Mouse (Mus musculus): Measurements from ENCODE around the gene Slc26a11. TPM values are rescaled to one million over a fixed set of nuclear protein-coding genes. Genes with fewer than 3 reads are reported as not detected.

The Slc26a11 gene
- polyA plus RNA-seq, 1 experiment from 2014 or later, result 10.2 TPM

- Histone ChIP-seq H3K9me3 (replicated peaks; ENCODE audit: control insufficient read depth, low read length) (no peaks in the 10 kb centered on the region), H3K27me3 (ENCODE audit: control insufficient read depth, insufficient read depth, low read length) (no peaks in the 10 kb centered on the region), H3K36me3 (ENCODE audit: control insufficient read depth, insufficient read depth) (no peaks in the 10 kb centered on the region), H3K4me3 (ENCODE audit: low read length) (peak overlapping the region; percentile 67), H3K9ac (ENCODE audit: low read length) (peak overlapping the region; percentile 83), H3K27ac (ENCODE audit: low read length) (peak overlapping the region; percentile 98), H3K4me1 (ENCODE audit: control insufficient read depth, insufficient read depth, low read length) (peaks cover 35% of the 10 kb centered on the region), H3K4me2 (ENCODE audit: low read depth, low read length) (peak overlapping the region; percentile 72)
- peak; percentile 11; the same call in 1 of the 2 replicates for ATAC-seq (replicated peaks; ENCODE audit: extremely low read depth, insufficient read depth, low FRiP score)
- WGBS, result 8% methylated on average over 12 of the region's 12 CpGs
These were observed 36.8 kb downstream of the Slc26a11 start for GRCm38 (mm10) chr11:119392001-119392614.

GRCm38 (mm10) chr11:119392800-119393482 lies 37.6 kb downstream of the Slc26a11 start, which contains the start of gene Rnf213:
TSS of gene Rnf213 (plus strand) at chr11:119393100.
- H3K4me3 ChIP-seq (ENCODE audit: low read length), result peak within 1 kb of the TSS; percentile 67
- H3K36me3 ChIP-seq (ENCODE audit: control insufficient read depth, insufficient read depth), result no peaks in the 10 kb centered on the region
- WGBS, result 1% methylated on average over 19 of the region's 19 CpGs
- H3K4me1 ChIP-seq (ENCODE audit: control insufficient read depth, insufficient read depth, low read length), result peaks cover 31% of the 10 kb centered on the region
- peak within 1 kb of the TSS; percentile 72 for H3K4me2 ChIP-seq (ENCODE audit: low read depth, low read length)
- H3K27ac ChIP-seq (ENCODE audit: low read length), result peak within 1 kb of the TSS; percentile 98
- H3K27me3 ChIP-seq (ENCODE audit: control insufficient read depth, insufficient read depth, low read length), result no peaks in the 10 kb centered on the region
- H3K9ac ChIP-seq (ENCODE audit: low read length), result peak within 1 kb of the TSS; percentile 83
- no peaks in the 10 kb centered on the region for H3K9me3 ChIP-seq (replicated peaks; ENCODE audit: control insufficient read depth, low read length)
- ATAC-seq (replicated peaks; ENCODE audit: extremely low read depth, insufficient read depth, low FRiP score), result 0 out of 2 replicates have a peak, but pooled peaks have one; percentile 21

GRCm38 (mm10) chr11:119393483-119393804 lies 38.1 kb downstream of the Slc26a11 start:
- H3K27me3 ChIP-seq (ENCODE audit: control insufficient read depth, insufficient read depth, low read length), result no peaks in the 10 kb centered on the region
- H3K27ac ChIP-seq (ENCODE audit: low read length), result peak overlapping the region; percentile 98
- H3K4me1 ChIP-seq (ENCODE audit: control insufficient read depth, insufficient read depth, low read length), result peaks cover 30% of the 10 kb centered on the region
- H3K36me3 ChIP-seq (ENCODE audit: control insufficient read depth, insufficient read depth), result no peaks in the 10 kb centered on the region
- H3K9ac ChIP-seq (ENCODE audit: low read length), result peak overlapping the region; percentile 83
- peak overlapping the region; percentile 67 for H3K4me3 ChIP-seq (ENCODE audit: low read length)
- H3K4me2 ChIP-seq (ENCODE audit: low read depth, low read length), result peak overlapping the region; percentile 72
- ATAC-seq (replicated peaks; ENCODE audit: extremely low read depth, insufficient read depth, low FRiP score), result no peak
- WGBS, result 24% methylated on average over 7 of the region's 7 CpGs
- H3K9me3 ChIP-seq (replicated peaks; ENCODE audit: control insufficient read depth, low read length), result no peaks in the 10 kb centered on the region

GRCm38 (mm10) chr11:119394210-119394609 lies 38.9 kb downstream of the Slc26a11 start:
- no peaks in the 10 kb centered on the region for H3K27me3 ChIP-seq (ENCODE audit: control insufficient read depth, insufficient read depth, low read length)
- H3K4me3 ChIP-seq (ENCODE audit: low read length), result peak overlapping the region; percentile 67; the same call in 1 of the 2 replicates
- H3K4me1 ChIP-seq (ENCODE audit: control insufficient read depth, insufficient read depth, low read length), result peaks cover 30% of the 10 kb centered on the region
- no peak for ATAC-seq (replicated peaks; ENCODE audit: extremely low read depth, insufficient read depth, low FRiP score)
- no peak overlapping the region for H3K27ac ChIP-seq (ENCODE audit: low read length)
- H3K4me2 ChIP-seq (ENCODE audit: low read depth, low read length), result peak overlapping the region; percentile 72
- 66% methylated on average over 6 of the region's 6 CpGs for WGBS
- H3K9me3 ChIP-seq (replicated peaks; ENCODE audit: control insufficient read depth, low read length), result no peaks in the 10 kb centered on the region
- H3K36me3 ChIP-seq (ENCODE audit: control insufficient read depth, insufficient read depth), result no peaks in the 10 kb centered on the region
- H3K9ac ChIP-seq (ENCODE audit: low read length), result no peak overlapping the region

- H3K4me1 ChIP-seq (ENCODE audit: control insufficient read depth, insufficient read depth, low read length), result peaks cover 25% of the 10 kb centered on the region
- no peak overlapping the region for H3K9ac ChIP-seq (ENCODE audit: low read length)
- no peak overlapping the region for H3K27ac ChIP-seq (ENCODE audit: low read length)
- no peaks in the 10 kb centered on the region for H3K27me3 ChIP-seq (ENCODE audit: control insufficient read depth, insufficient read depth, low read length)
- H3K4me2 ChIP-seq (ENCODE audit: low read depth, low read length), result no peak overlapping the region
- H3K9me3 ChIP-seq (replicated peaks; ENCODE audit: control insufficient read depth, low read length), result no peaks in the 10 kb centered on the region
- no peak for ATAC-seq (replicated peaks; ENCODE audit: extremely low read depth, insufficient read depth, low FRiP score)
- no peaks in the 10 kb centered on the region; the same call in none of the 2 replicates for H3K36me3 ChIP-seq (ENCODE audit: control insufficient read depth, insufficient read depth)
- WGBS, result 48% methylated on average over 7 of the region's 7 CpGs
- no peak overlapping the region for H3K4me3 ChIP-seq (ENCODE audit: low read length)
These were observed 40.0 kb downstream of the Slc26a11 start for GRCm38 (mm10) chr11:119395394-119395793.

- H3K9ac ChIP-seq (ENCODE audit: low read length), result no peak overlapping the region
- no peak overlapping the region for H3K4me2 ChIP-seq (ENCODE audit: low read depth, low read length)
- no peaks in the 10 kb centered on the region; the same call in none of the 2 replicates for H3K36me3 ChIP-seq (ENCODE audit: control insufficient read depth, insufficient read depth)
- 47% methylated on average over 13 of the region's 13 CpGs for WGBS
- no peak for ATAC-seq (replicated peaks; ENCODE audit: extremely low read depth, insufficient read depth, low FRiP score)
- no peaks in the 10 kb centered on the region for H3K9me3 ChIP-seq (replicated peaks; ENCODE audit: control insufficient read depth, low read length)
- no peak overlapping the region for H3K4me3 ChIP-seq (ENCODE audit: low read length)
- peaks cover 24% of the 10 kb centered on the region for H3K4me1 ChIP-seq (ENCODE audit: control insufficient read depth, insufficient read depth, low read length)
- H3K27ac ChIP-seq (ENCODE audit: low read length), result no peak overlapping the region
- no peaks in the 10 kb centered on the region for H3K27me3 ChIP-seq (ENCODE audit: control insufficient read depth, insufficient read depth, low read length)
These were observed 40.6 kb downstream of the Slc26a11 start for GRCm38 (mm10) chr11:119395931-119396330.

- no peak overlapping the region for H3K9ac ChIP-seq (ENCODE audit: low read length)
- no peak for ATAC-seq (replicated peaks; ENCODE audit: extremely low read depth, insufficient read depth, low FRiP score)
- H3K36me3 ChIP-seq (ENCODE audit: control insufficient read depth, insufficient read depth), result no peaks in the 10 kb centered on the region; the same call in none of the 2 replicates
- no peak overlapping the region for H3K27ac ChIP-seq (ENCODE audit: low read length)
- H3K27me3 ChIP-seq (ENCODE audit: control insufficient read depth, insufficient read depth, low read length), result no peaks in the 10 kb centered on the region
- no peaks in the 10 kb centered on the region for H3K9me3 ChIP-seq (replicated peaks; ENCODE audit: control insufficient read depth, low read length)
- H3K4me1 ChIP-seq (ENCODE audit: control insufficient read depth, insufficient read depth, low read length), result peaks cover 18% of the 10 kb centered on the region
- H3K4me2 ChIP-seq (ENCODE audit: low read depth, low read length), result no peak overlapping the region
- no peak overlapping the region for H3K4me3 ChIP-seq (ENCODE audit: low read length)
- WGBS, result 84% methylated on average over 7 of the region's 7 CpGs
These were observed 41.1 kb downstream of the Slc26a11 start for GRCm38 (mm10) chr11:119396461-119396860.

- ATAC-seq (replicated peaks; ENCODE audit: extremely low read depth, insufficient read depth, low FRiP score), result no peak
- Histone ChIP-seq H3K4me1 (ENCODE audit: control insufficient read depth, insufficient read depth, low read length) (no peaks in the 10 kb centered on the region), H3K4me2 (ENCODE audit: low read depth, low read length) (no peak overlapping the region), H3K4me3 (ENCODE audit: low read length) (no peak overlapping the region), H3K27ac (ENCODE audit: low read length) (no peak overlapping the region), H3K27me3 (ENCODE audit: control insufficient read depth, insufficient read depth, low read length) (no peaks in the 10 kb centered on the region), H3K9ac (ENCODE audit: low read length) (no peak overlapping the region), H3K9me3 (replicated peaks; ENCODE audit: control insufficient read depth, low read length) (no peaks in the 10 kb centered on the region), H3K36me3 (ENCODE audit: control insufficient read depth, insufficient read depth) (peaks cover 8% of the 10 kb centered on the region)
- 54% methylated on average over 11 of the region's 11 CpGs for WGBS
These were observed 47.3 kb downstream of the Slc26a11 start for GRCm38 (mm10) chr11:119402501-119403160.

GRCm38 (mm10) chr11:119404627-119405026 lies 49.3 kb downstream of the Slc26a11 start:
- Histone ChIP-seq H3K9me3 (replicated peaks; ENCODE audit: control insufficient read depth, low read length) (no peaks in the 10 kb centered on the region), H3K27me3 (ENCODE audit: control insufficient read depth, insufficient read depth, low read length) (no peaks in the 10 kb centered on the region), H3K4me2 (ENCODE audit: low read depth, low read length) (no peak overlapping the region), H3K36me3 (ENCODE audit: control insufficient read depth, insufficient read depth) (peaks cover 16% of the 10 kb centered on the region), H3K4me3 (ENCODE audit: low read length) (no peak overlapping the region), H3K4me1 (ENCODE audit: control insufficient read depth, insufficient read depth, low read length) (no peaks in the 10 kb centered on the region), H3K27ac (ENCODE audit: low read length) (no peak overlapping the region), H3K9ac (ENCODE audit: low read length) (no peak overlapping the region)
- no peak for ATAC-seq (replicated peaks; ENCODE audit: extremely low read depth, insufficient read depth, low FRiP score)
- WGBS, result 55% methylated on average over 5 of the region's 5 CpGs
